Mouse (Mus musculus): ENCODE results near the gene Gm15127.
"Not testable (repeated sequence)": the region's sequence is repeated elsewhere in the genome, so short reads cannot be mapped to it uniquely, and the experiment has no call there.

Gm15127 gene

DNA sequence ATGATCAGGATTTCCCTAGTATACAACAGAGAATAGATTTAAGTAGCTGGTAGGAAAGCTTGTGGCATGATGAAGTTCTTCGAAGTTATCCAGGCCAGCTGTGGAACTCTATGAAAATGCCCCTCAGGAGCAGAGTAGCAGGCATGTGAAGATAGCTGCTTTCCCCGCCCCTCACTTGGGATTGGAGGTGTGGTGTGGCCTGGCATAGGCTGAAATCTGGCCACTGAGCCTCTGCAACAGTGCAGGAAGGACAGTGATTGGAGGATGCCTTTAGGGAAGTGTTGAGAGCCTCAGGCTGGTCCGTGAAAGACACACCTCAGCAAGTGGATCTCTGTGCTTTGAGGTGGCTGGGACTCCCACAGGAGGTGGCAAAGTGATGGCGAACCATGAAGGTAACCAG lies at the start of gene Gm15127:
Gm15127 (plus strand) TSS at position 301 of the 400 bp plus-strand sequence.
- DNase-seq: not testable (repeated sequence)

DNA sequence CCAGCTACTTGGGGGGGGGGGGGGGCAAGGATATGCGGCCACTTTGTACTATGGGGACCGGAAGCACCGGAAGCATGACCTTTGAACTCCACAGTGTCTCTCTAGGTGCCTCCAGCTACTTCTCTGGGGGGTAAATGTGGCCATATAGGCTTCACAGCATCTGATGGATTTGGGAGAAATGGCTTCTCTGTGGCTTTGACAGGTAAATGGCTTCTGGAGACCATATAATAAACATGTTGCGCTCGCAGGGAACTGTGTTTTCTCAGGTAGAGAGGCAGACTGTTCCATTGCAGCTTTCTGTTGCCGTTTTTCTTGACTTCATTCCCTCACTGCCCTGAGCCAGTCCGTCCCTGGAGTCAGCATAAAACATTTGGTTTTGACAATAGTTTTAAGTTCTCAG lies 48.3 kb upstream of the Gm15127 start, which contains the start of gene Gm8334:
Gm8334 (minus strand) TSS at position 101 of the 400 bp plus-strand sequence.
- not testable (repeated sequence) for DNase-seq

DNA sequence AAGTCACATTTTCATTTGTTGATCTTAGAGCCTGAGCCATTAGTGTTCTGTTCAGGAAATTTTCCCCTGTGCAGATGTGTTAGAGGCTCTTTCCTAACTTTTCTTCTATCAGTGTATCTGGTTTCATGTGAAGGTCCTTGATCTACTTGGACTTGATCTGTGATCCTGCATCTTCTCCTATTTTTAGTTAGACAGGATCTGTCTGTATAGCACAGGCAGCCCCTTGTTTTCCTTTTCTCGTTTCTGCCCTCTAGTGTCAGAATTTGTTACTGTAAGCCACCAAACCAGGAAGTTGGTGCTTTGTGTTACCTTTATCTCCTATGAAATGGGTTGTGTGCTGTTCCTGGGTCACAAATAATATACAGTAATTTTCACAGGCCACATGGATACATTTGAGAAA lies 12.9 kb downstream of the Gm15127 start:
- not testable (repeated sequence) for DNase-seq

Data from thymus, postnatal 25 days (tissue).